Mouse (Mus musculus): ENCODE measurements around the gene Morn3.

Gene Morn3

GRCm38 (mm10) chr5:122991350-122992004 is 55.3 kb downstream of the Morn3 start:
- WGBS, result 73% methylated on average over 5 of the region's 5 CpGs

DNA sequence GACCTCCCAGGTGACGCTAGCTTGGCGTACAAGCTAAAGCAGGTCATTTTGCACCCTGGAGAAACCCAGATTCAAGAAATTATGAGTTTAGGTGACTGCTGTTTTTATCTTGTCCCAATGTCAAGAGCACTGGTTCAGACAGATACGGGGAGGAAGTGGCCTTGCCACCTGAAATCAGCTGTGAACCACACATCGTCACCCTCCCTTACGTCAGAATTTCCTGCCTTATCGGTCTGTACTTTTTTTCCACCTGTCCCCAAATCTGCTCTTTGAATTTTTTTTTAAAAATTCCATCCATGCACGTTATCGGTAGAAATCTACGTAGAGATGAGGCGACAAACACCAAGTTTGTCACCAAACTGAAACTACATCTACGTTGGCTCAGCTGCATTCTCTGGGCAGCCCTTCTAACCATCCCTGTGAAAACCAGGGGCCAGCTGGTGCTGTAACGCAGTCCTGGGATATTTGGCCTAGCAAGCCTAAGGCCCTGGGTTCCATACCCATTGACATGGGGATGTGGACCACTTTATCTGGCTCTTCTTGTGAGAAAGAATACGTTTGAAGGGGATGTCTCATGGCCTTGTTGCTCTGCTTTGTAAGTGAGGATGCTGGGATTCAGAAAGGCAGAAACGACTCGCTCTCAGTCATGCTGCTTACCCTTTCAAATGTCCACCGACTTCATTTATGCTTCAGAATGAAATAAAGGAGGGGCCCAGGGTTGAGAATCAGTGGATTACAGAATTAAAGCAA is 56.2 kb downstream of the Morn3 start:
- 65% methylated on average over 16 of the region's 16 CpGs for WGBS

GRCm38 (mm10) chr5:122989551-122990330 is 57.1 kb downstream of the Morn3 start, which contains the start of gene Kdm2b:
Kdm2b (minus strand) TSS chr5:122989823.
- WGBS, result 15% methylated on average over 15 of the region's 15 CpGs

DNA sequence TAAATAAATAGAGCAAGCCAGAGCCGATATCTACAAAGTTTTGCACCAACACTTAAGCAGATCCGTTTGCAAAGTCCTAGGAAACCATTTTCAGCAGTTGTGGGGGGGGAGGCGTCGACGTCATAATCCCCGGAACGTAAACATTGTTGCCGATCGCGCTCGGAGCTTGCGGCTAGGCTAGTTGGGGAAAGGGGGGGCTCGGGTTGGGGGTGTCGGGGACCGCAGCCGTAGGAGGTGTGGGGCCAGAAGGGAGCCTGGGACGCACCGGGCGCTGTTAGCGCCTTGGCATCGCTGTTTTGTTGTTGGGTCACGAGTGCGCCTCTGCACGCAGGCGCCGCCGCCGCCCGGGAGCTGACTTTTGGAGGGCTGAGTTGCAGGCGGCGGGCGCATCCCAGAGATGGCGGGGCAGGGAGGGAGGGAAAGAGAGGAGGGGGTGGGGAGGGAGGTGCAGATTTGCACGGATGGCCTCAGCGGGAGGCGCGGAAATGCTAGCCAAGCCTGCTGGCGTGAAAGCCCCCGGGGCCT is 57.8 kb downstream of the Morn3 start:
- 1% methylated on average over 37 of the region's 39 CpGs for WGBS

GRCm38 (mm10) chr5:122988021-122988751 is 58.6 kb downstream of the Morn3 start:
- WGBS, result under 1% methylated on average over 37 of the region's 41 CpGs

- WGBS, result 12% methylated on average over 39 of the region's 39 CpGs
Observed at GRCm38 (mm10) chr5:122987211-122988020, 59.4 kb downstream of the Morn3 start.

GRCm38 (mm10) chr5:122986091-122986493 is 60.7 kb downstream of the Morn3 start:
- WGBS, result 69% methylated on average over 8 of the region's 8 CpGs

Measured in cerebral cortex, adult 2 months (tissue).